Mouse (Mus musculus): ENCODE results near the gene Smdt1.
"Not testable (repeated sequence)": the region's sequence is repeated elsewhere in the genome, so short reads cannot be mapped to it uniquely, and the experiment has no call there.

Smdt1 gene

DNA sequence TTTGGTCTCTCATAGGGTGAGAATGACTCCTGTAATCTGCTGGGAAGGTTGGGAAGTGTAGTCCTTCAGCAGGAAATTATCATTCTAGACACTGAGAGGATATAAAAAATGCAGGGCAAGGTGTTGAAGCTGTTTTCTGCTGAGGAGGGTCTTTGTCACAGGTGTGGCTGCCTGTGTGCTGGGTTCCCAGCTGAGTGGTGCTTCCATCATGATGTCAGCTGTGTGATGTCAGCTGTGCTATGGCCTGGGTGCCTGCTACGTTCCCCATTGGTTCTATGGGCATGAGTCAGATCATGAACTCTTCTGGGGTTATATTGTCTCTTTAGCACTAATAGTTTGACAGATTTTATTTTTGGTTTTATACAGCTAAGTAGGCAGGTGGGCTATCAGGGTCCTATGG is 30.1 kb downstream of the Smdt1 start:
- DNase-seq (ENCODE audit: low read depth, low spot score): no peak

GRCm38 (mm10) chr15:82372446-82372845 is 33.7 kb downstream of the Smdt1 start:
- DNase-seq (ENCODE audit: low read depth, low spot score): no peak

DNA sequence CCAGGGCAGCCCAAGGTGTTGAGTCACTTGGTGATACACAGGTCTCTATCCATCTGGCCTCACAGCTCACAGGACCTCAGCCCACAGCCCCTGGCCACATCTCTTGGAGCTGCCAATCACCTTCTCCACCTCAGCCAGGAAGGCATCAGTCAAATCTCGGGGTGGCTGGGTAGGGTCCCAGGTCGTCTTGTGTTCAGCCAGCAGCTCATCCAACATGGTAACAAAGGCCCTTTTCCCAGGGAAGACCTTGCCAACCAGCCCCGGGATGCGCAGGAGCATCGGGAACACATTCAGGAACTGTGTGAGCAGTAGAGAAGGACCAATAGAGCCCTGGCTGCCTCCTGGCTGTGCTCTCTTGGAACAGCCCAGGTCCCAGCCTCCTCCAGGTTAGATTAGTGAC is 34.2 kb downstream of the Smdt1 start:
- no peak for DNase-seq (ENCODE audit: low read depth, low spot score)

- no peak for DNase-seq (ENCODE audit: low read depth, low spot score)
Measured at GRCm38 (mm10) chr15:82374437-82374836, 35.7 kb downstream of the Smdt1 start.

- no peak for DNase-seq (ENCODE audit: low read depth, low spot score)
Measured at GRCm38 (mm10) chr15:82375855-82376254, 37.1 kb downstream of the Smdt1 start.

- no peak for DNase-seq (ENCODE audit: low read depth, low spot score)
Measured at GRCm38 (mm10) chr15:82376393-82377138, 37.8 kb downstream of the Smdt1 start.

- no peak for DNase-seq (ENCODE audit: low read depth, low spot score)
Measured at GRCm38 (mm10) chr15:82377701-82378100, 38.9 kb downstream of the Smdt1 start.

- DNase-seq (ENCODE audit: low read depth, low spot score): no peak
Measured at GRCm38 (mm10) chr15:82378261-82379180, 39.8 kb downstream of the Smdt1 start.

GRCm38 (mm10) chr15:82379511-82379870 is 40.7 kb downstream of the Smdt1 start:
- DNase-seq (ENCODE audit: low read depth, low spot score): no peak

DNA sequence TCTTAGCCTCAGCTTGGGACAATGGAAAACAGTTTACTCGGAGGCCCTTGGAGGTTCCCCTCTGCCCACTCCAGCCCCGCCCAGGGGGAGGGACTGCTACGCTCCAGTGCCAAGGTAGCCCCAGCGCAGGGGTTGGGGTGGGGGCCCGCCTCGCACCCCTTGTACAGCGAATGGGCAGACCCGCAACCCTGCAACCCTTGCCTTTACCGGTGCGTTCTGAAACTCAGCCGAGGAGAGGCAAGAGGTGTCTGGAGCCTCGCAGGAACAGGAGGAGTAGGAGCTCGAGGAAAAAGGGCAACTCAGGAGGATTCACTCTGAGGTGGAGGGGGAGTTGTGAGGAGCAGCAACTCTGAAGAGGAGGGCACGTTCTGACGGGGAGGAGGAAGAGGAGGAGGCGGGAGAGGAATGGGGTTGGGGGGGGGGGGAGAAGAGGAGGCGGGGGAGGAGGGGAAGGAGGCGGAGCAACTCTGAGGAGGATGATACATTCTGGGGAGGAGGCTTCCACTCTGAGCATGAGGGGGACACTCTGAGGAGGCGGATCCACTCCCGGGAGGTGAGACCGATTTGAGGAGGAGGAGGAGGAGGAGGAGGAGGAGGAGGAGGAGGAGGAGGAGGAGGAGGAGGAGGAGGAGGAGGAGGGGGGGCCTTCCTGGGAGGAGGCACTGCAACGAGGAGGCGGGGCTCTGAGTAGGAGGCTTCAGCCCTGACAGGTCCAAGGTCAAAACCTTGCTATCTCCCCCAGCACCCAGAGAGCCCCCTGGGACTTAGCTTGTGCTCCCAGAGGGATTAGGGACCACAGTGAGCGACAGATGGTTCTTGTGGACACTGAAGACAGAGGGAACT is 41.3 kb downstream of the Smdt1 start, which contains the start of gene Cyp2d22:
Gene Cyp2d22, minus strand, starts transcription at position 390 of the 843 bp plus-strand sequence.
- DNase-seq (ENCODE audit: low read depth, low spot score): no peak

DNA sequence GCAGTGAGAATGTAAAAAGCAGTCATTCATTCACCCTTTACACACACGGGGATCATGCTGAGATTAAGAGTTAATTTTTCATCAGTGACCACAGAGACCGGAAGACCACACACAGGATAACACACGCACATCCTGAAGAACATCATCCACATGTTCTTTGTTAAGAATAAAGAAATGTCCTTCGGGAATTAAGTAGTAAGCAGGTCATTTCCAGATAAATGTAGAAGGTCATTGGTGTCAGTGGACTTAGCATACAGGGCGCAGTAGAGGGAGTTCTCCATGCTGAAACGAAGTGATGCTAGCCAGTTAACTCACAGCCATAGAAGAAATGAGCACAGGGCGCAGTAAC is 41.9 kb downstream of the Smdt1 start:
- DNase-seq (ENCODE audit: low read depth, low spot score): no peak

GRCm38 (mm10) chr15:82382441-82382840 is 43.7 kb downstream of the Smdt1 start:
- DNase-seq (ENCODE audit: low read depth, low spot score): no peak

- DNase-seq (ENCODE audit: low read depth, low spot score): no peak
Measured at GRCm38 (mm10) chr15:82385729-82386128, 47.0 kb downstream of the Smdt1 start.

DNA sequence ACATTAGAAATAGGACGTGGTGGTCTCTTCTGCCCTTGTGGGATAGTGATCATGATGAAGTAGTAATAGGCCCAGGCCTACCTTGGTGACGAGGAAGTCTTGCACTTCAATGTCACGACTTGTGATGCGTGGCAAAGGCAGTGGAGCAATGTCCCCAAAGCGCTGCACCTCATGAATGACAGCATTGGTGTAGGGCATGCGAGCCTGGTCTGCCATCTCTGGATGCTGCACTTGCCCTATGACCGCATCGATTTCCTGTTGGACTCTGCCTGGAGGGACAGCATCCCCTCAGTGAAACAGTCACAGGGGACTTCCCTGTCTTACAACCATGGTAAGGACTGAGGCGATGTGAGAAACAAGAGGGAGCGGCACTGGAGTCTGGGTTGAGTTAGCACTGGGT is 51.2 kb downstream of the Smdt1 start:
- not testable (repeated sequence) for DNase-seq (ENCODE audit: low read depth, low spot score)

DNA sequence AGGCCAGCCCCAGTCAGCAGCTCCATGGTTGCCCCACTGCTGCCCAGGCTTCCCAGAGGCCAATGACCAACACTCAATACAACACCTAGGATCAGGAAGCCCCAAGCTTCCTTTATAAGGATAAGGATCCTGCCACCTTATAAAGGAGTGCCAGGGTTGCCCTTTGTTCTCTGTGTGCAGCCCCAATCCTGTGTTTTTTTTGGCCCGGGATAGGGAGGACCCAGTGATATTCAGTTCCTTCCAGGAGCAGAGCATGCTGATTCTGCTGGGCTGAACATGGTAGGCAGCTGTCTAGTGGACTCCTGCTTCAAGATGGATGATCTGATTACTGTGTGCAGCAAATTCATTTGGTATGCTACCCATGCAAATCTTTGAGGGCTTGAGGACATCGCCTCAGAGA is 55.2 kb downstream of the Smdt1 start, which contains the start of gene Cyp2d11:
Gene Cyp2d11, minus strand, starts transcription at position 101 of the 400 bp plus-strand sequence.
- DNase-seq (ENCODE audit: low read depth, low spot score): not testable (repeated sequence)

DNA sequence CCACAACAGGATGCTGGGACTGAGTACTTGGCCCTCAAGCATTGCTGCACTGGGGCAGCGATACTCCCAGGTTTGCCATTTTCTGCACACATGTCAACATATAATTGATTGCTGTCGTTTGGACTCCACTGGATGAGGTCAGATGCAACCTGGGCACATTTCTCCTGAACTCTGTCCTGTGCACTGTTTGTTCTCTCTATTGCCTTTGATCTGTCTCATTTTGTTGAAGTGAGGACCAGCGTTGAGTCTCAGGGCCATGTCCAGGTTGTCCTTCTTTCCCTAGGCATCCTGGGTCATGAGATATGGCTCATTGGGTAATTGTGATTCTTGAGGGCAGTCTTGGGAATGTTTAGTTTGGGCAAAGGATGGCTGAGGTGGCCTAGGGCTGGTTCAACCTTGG is 57.2 kb downstream of the Smdt1 start:
- not testable (repeated sequence) for DNase-seq (ENCODE audit: low read depth, low spot score)

Data from WW6 (cell line).